Mouse (Mus musculus) limb, embryonic 13.5 days (tissue): Measurements from ENCODE around the gene Pip5k1a. TPM values are rescaled to one million over a fixed set of nuclear protein-coding genes. Genes with fewer than 3 reads are reported as not detected.
A peak's percentile ranks its signal among the peaks of the same experiment; 100 is the strongest.
"Not testable (repeated sequence)": the region's sequence is repeated elsewhere in the genome, so short reads cannot be mapped to it uniquely, and the experiment has no call there.

ENCODE experiments used
- ATAC-seq: fragments of 200-750 bp; cut with Nextera tagmentation; 2 replicates; pipeline ENCODE4 v1.8.0; 2017; ENCODE audit warnings: low read depth, moderate number of reproducible peaks, moderate TSS enrichment; ENCODE audit not compliant: low FRiP score
- H3K27ac ChIP-seq: fragments of 300-500 bp; sonication (generic); 2 replicates; pipeline ENCODE4 v1.5.1; 2015; ENCODE audit warnings: inconsistent platforms, mild to moderate bottlenecking, moderate library complexity
- H3K27me3 ChIP-seq: fragments of 300-500 bp; sonication (generic); 2 replicates; pipeline ENCODE4 v1.6.1; 2015; ENCODE audit warnings: mild to moderate bottlenecking, inconsistent platforms
- H3K36me3 ChIP-seq: fragments of 300-500 bp; sonication (generic); 2 replicates; pipeline ENCODE4 v1.6.1; 2015; ENCODE audit warnings: inconsistent platforms, mild to moderate bottlenecking, moderate library complexity
- H3K4me1 ChIP-seq: fragments of 300-500 bp; sonication (generic); 2 replicates; pipeline ENCODE4 v1.6.1; 2015; ENCODE audit warnings: inconsistent platforms
- H3K4me2 ChIP-seq: fragments of 300-500 bp; sonication (generic); replicated peaks from 2 replicates; pipeline ENCODE4 v1.6.1; 2015; ENCODE audit warnings: inconsistent platforms, mild to moderate bottlenecking, moderate library complexity
- H3K4me3 ChIP-seq: fragments of 300-500 bp; sonication (generic); 2 replicates; pipeline ENCODE4 v1.5.1; 2015; ENCODE audit warnings: moderate library complexity, mild to moderate bottlenecking, inconsistent platforms
- H3K9ac ChIP-seq: fragments of 300-500 bp; sonication (generic); 2 replicates; pipeline ENCODE4 v1.6.1; 2015; ENCODE audit warnings: mild to moderate bottlenecking, inconsistent platforms
- H3K9me3 ChIP-seq: fragments of 300-500 bp; sonication (generic); 2 replicates; pipeline ENCODE4 v1.6.1; 2016; ENCODE audit warnings: inconsistent platforms
- WGBS: fragments of 180-500 bp; shearing (Covaris S2); methylation state at CpG from one replicate; pipeline ENCODE4 v1.1.7; 2015; 5-methylcytosine and 5-hydroxymethylcytosine counted together
- polyA plus RNA-seq: library from polyadenylated mRNA; unstranded; fragments of >200 nt; fragmentation: Nextera tagmentation; extraction: Ambion mirVana; gene quantifications from 2 replicates; pipeline ENCODE4 v1.2.1, GENCODE M21; 2015

Pip5k1a gene
- polyA plus RNA-seq, 1 experiment from 2014 or later, result 26.5 TPM

GRCm38 (mm10) chr3:95027701-95028100, 79.0 kb downstream of the Pip5k1a start:
- Histone ChIP-seq H3K4me3 (no peak overlapping the region), H3K27ac (peak overlapping the region; percentile 39; the same call in 1 of the 2 replicates), H3K4me1 (peaks cover 15% of the 10 kb centered on the region), H3K9ac (0 out of 2 replicates have a peak overlapping the region, but pooled peaks have one; percentile 15), H3K4me2 (no peak overlapping the region), H3K9me3 (no peaks in the 10 kb centered on the region), H3K27me3 (no peaks in the 10 kb centered on the region), H3K36me3 (peaks cover 31% of the 10 kb centered on the region)
- 51% methylated on average over 5 of the region's 5 CpGs for WGBS
- ATAC-seq, result peak; percentile 55; the same call in 1 of the 2 replicates

- Histone ChIP-seq H3K36me3 (peaks cover 26% of the 10 kb centered on the region), H3K9me3 (no peaks in the 10 kb centered on the region), H3K27me3 (no peaks in the 10 kb centered on the region), H3K9ac (no peak overlapping the region), H3K27ac (0 out of 2 replicates have a peak overlapping the region, but pooled peaks have one; percentile 39), H3K4me1 (peaks cover 15% of the 10 kb centered on the region), H3K4me2 (no peak overlapping the region), H3K4me3 (no peak overlapping the region)
- no peak for ATAC-seq
- WGBS, result 29% methylated on average over 5 of the region's 5 CpGs
These were observed 79.6 kb downstream of the Pip5k1a start for GRCm38 (mm10) chr3:95027057-95027645.

GRCm38 (mm10) chr3:95025202-95025601, 81.5 kb downstream of the Pip5k1a start:
- Histone ChIP-seq H3K4me3 (no peak overlapping the region), H3K27ac (no peak overlapping the region), H3K4me1 (peaks cover 15% of the 10 kb centered on the region), H3K27me3 (no peaks in the 10 kb centered on the region), H3K36me3 (peaks cover 7% of the 10 kb centered on the region), H3K4me2 (no peak overlapping the region), H3K9ac (peak overlapping the region; percentile 13; the same call in 1 of the 2 replicates), H3K9me3 (no peaks in the 10 kb centered on the region)
- ATAC-seq, result no peak
- 53% methylated on average over 5 of the region's 5 CpGs for WGBS

GRCm38 (mm10) chr3:95024551-95024950, 82.2 kb downstream of the Pip5k1a start:
- Histone ChIP-seq H3K4me2 (0 out of 2 replicates have a peak overlapping the region, but pooled peaks have one; percentile 9), H3K27me3 (no peaks in the 10 kb centered on the region), H3K9ac (peak overlapping the region; percentile 13; the same call in 1 of the 2 replicates), H3K4me1 (peaks cover 15% of the 10 kb centered on the region), H3K9me3 (no peaks in the 10 kb centered on the region), H3K36me3 (peaks cover under 1% of the 10 kb centered on the region; the same call in 1 of the 2 replicates), H3K4me3 (no peak overlapping the region), H3K27ac (no peak overlapping the region)
- no peak for ATAC-seq
- WGBS, result 31% methylated on average over 11 of the region's 11 CpGs

- H3K4me3 ChIP-seq, H3K36me3 ChIP-seq, H3K4me2 ChIP-seq, H3K27ac ChIP-seq, H3K4me1 ChIP-seq, H3K9me3 ChIP-seq, H3K27me3 ChIP-seq, ATAC-seq, H3K9ac ChIP-seq: not testable (repeated sequence)
- 90% methylated on average over 5 of the region's 5 CpGs for WGBS
These were observed 85.8 kb downstream of the Pip5k1a start for GRCm38 (mm10) chr3:95020956-95021355.

- Histone ChIP-seq H3K36me3 (no peaks in the 10 kb centered on the region), H3K27me3 (no peaks in the 10 kb centered on the region), H3K27ac (no peak overlapping the region), H3K9ac (no peak overlapping the region), H3K9me3 (no peaks in the 10 kb centered on the region), H3K4me3 (no peak overlapping the region), H3K4me1 (peaks cover 15% of the 10 kb centered on the region), H3K4me2 (no peak overlapping the region)
- WGBS, result 84% methylated on average over 2 of the region's 2 CpGs
- no peak for ATAC-seq
These were observed 88.0 kb downstream of the Pip5k1a start for GRCm38 (mm10) chr3:95018741-95019140.

- H3K27ac ChIP-seq, result peak overlapping the region; percentile 97
- peaks cover 27% of the 10 kb centered on the region for H3K4me1 ChIP-seq
- H3K9ac ChIP-seq, result peak overlapping the region; percentile 69
- H3K36me3 ChIP-seq, result peaks cover 9% of the 10 kb centered on the region
- H3K27me3 ChIP-seq, result no peaks in the 10 kb centered on the region
- H3K4me3 ChIP-seq, result peak overlapping the region; percentile 81
- ATAC-seq, result no peak
- no peaks in the 10 kb centered on the region for H3K9me3 ChIP-seq
- peak overlapping the region; percentile 95 for H3K4me2 ChIP-seq
- 5% methylated on average over 21 of the region's 21 CpGs for WGBS
These were observed 90.1 kb downstream of the Pip5k1a start for GRCm38 (mm10) chr3:95016532-95017056.

GRCm38 (mm10) chr3:95015891-95016531, 90.7 kb downstream of the Pip5k1a start:
- H3K27ac ChIP-seq, result peak overlapping the region; percentile 97
- no peaks in the 10 kb centered on the region for H3K9me3 ChIP-seq
- H3K9ac ChIP-seq, result peak overlapping the region; percentile 69
- H3K4me3 ChIP-seq, result peak overlapping the region; percentile 81
- peak; percentile 72 for ATAC-seq
- H3K27me3 ChIP-seq, result no peaks in the 10 kb centered on the region
- H3K36me3 ChIP-seq, result peaks cover 14% of the 10 kb centered on the region
- peak overlapping the region; percentile 95 for H3K4me2 ChIP-seq
- under 1% methylated on average over 40 of the region's 40 CpGs for WGBS
- peaks cover 27% of the 10 kb centered on the region for H3K4me1 ChIP-seq

- Histone ChIP-seq H3K4me1 (peaks cover 27% of the 10 kb centered on the region), H3K27me3 (no peaks in the 10 kb centered on the region), H3K27ac (peak within 1 kb of the TSS; percentile 97), H3K36me3 (peaks cover 20% of the 10 kb centered on the region), H3K4me3 (peak within 1 kb of the TSS; percentile 81), H3K9me3 (no peaks in the 10 kb centered on the region), H3K4me2 (peak within 1 kb of the TSS; percentile 95), H3K9ac (peak within 1 kb of the TSS; percentile 85)
- WGBS, result 0% methylated on average over 37 of the region's 37 CpGs
- peak; percentile 99 for ATAC-seq
These were observed 91.3 kb downstream of the Pip5k1a start, which contains the start of gene Zfp687 for GRCm38 (mm10) chr3:95015337-95015872. Zfp687 (minus strand) TSS chr3:95015448.

- no peak for ATAC-seq
These were observed 92.1 kb downstream of the Pip5k1a start for GRCm38 (mm10) chr3:95014428-95015151.

GRCm38 (mm10) chr3:95013699-95014427, 92.9 kb downstream of the Pip5k1a start:
- Histone ChIP-seq H3K9ac (peak overlapping the region; percentile 85), H3K27me3 (no peaks in the 10 kb centered on the region), H3K36me3 (peaks cover 36% of the 10 kb centered on the region), H3K4me2 (peak overlapping the region; percentile 95), H3K9me3 (no peaks in the 10 kb centered on the region), H3K4me1 (peaks cover 27% of the 10 kb centered on the region), H3K27ac (peak overlapping the region; percentile 66; the same call in 1 of the 2 replicates), H3K4me3 (peak overlapping the region; percentile 81)
- no peak for ATAC-seq
- 14% methylated on average over 13 of the region's 13 CpGs for WGBS

More at GRCm38 (mm10) chr3:95014428-95015151, 92.1 kb downstream of the Pip5k1a start:
- Histone ChIP-seq H3K4me2 (peak overlapping the region; percentile 95), H3K27ac (peak overlapping the region; percentile 66), H3K27me3 (no peaks in the 10 kb centered on the region), H3K9me3 (no peaks in the 10 kb centered on the region), H3K4me3 (peak overlapping the region; percentile 81), H3K36me3 (peaks cover 29% of the 10 kb centered on the region), H3K9ac (peak overlapping the region; percentile 85), H3K4me1 (peaks cover 27% of the 10 kb centered on the region)
- WGBS, result under 1% methylated on average over 39 of the region's 44 CpGs
